Mouse (Mus musculus) E14TG2a.4 (cell line): Measurements from ENCODE around the gene Mrps36.
"Not testable (repeated sequence)": the region's sequence is repeated elsewhere in the genome, so short reads cannot be mapped to it uniquely, and the experiment has no call there.

Source experiments
- H3K27me3 ChIP-seq: 2 replicates; pipeline ENCODE4 v1.6.1; 2014; ENCODE audit warnings: low read length, control low read depth; ENCODE audit not compliant: insufficient read depth
- H3K36me3 ChIP-seq: 2 replicates; pipeline ENCODE4 v1.6.1; 2014; ENCODE audit warnings: low read length, control low read depth; ENCODE audit not compliant: insufficient read depth
- H3K4me1 ChIP-seq: replicated peaks from 2 replicates; pipeline ENCODE4 v1.6.1; 2014; ENCODE audit warnings: low read depth, low read length, control low read depth
- H3K4me3 ChIP-seq: replicated peaks from 2 replicates; pipeline ENCODE4 v1.5.1; 2014; ENCODE audit warnings: mild to moderate bottlenecking, low read length
- H3K9me3 ChIP-seq: 2 replicates; pipeline ENCODE4 v1.6.1; 2014; ENCODE audit warnings: low read length, control low read depth
- CTCF ChIP-seq: conservative IDR thresholded peaks from 2 replicates; pipeline ENCODE4 v1.5.1; 2014; ENCODE audit warnings: low read length
- NANOG ChIP-seq: IDR thresholded peaks from 2 replicates; pipeline ENCODE4 v1.6.1; 2014; ENCODE audit warnings: borderline replicate concordance, low read length, mixed read lengths
- POU5F1 ChIP-seq: IDR thresholded peaks from 2 replicates; pipeline ENCODE4 v1.6.1; 2014; ENCODE audit warnings: low read length, borderline replicate concordance

The Mrps36 gene

GRCm38 (mm10) chr13:100730153-100730860 is 14.2 kb downstream of the Mrps36 start:
- no peak for TF ChIP-seq NANOG
- Histone ChIP-seq H3K4me1 (peaks cover 40% of the 10 kb centered on the region), H3K4me3 (peak overlapping the region; percentile 99), H3K36me3 (peaks cover 40% of the 10 kb centered on the region), H3K27me3 (no peaks in the 10 kb centered on the region), H3K9me3 (no peaks in the 10 kb centered on the region)

- H3K4me1 ChIP-seq: peaks cover 58% of the 10 kb centered on the region
- H3K27me3 ChIP-seq: not testable (repeated sequence)
Measured at GRCm38 (mm10) chr13:100728530-100728929, 15.9 kb downstream of the Mrps36 start.

GRCm38 (mm10) chr13:100728086-100728485 is 16.4 kb downstream of the Mrps36 start:
- H3K9me3 ChIP-seq: no peaks in the 10 kb centered on the region
- H3K4me1 ChIP-seq: peaks cover 63% of the 10 kb centered on the region
- TF ChIP-seq NANOG (no peak), CTCF (no peak)
- H3K4me3 ChIP-seq: no peak overlapping the region
- no peaks in the 10 kb centered on the region for H3K27me3 ChIP-seq
- H3K36me3 ChIP-seq: peaks cover 35% of the 10 kb centered on the region

More at GRCm38 (mm10) chr13:100728530-100728929, 15.9 kb downstream of the Mrps36 start:
- peak overlapping the region; percentile 99 for H3K4me3 ChIP-seq
- not testable (repeated sequence) for H3K9me3 ChIP-seq
- peaks cover 35% of the 10 kb centered on the region for H3K36me3 ChIP-seq

GRCm38 (mm10) chr13:100725194-100725593 is 19.3 kb downstream of the Mrps36 start:
- TF ChIP-seq CTCF (no peak), POU5F1 (no peak)
- Histone ChIP-seq H3K36me3 (peaks cover 50% of the 10 kb centered on the region), H3K4me1 (peaks cover 88% of the 10 kb centered on the region), H3K27me3 (no peaks in the 10 kb centered on the region), H3K4me3 (peak overlapping the region; percentile 64), H3K9me3 (no peaks in the 10 kb centered on the region)

- Histone ChIP-seq H3K9me3 (no peaks in the 10 kb centered on the region), H3K36me3 (peaks cover 57% of the 10 kb centered on the region), H3K4me1 (peaks cover 85% of the 10 kb centered on the region), H3K4me3 (peak overlapping the region; percentile 64), H3K27me3 (no peaks in the 10 kb centered on the region)
- TF ChIP-seq NANOG (no peak), CTCF (no peak), POU5F1 (no peak)
Measured at GRCm38 (mm10) chr13:100724051-100724754, 20.3 kb downstream of the Mrps36 start.

- H3K4me3 ChIP-seq: peak overlapping the region; percentile 67
- TF ChIP-seq NANOG (no peak), CTCF (no peak), POU5F1 (no peak)
- H3K36me3 ChIP-seq: peaks cover 54% of the 10 kb centered on the region
- H3K9me3 ChIP-seq: no peaks in the 10 kb centered on the region
- H3K4me1 ChIP-seq: peaks cover 77% of the 10 kb centered on the region
- no peaks in the 10 kb centered on the region for H3K27me3 ChIP-seq
Measured at GRCm38 (mm10) chr13:100721656-100722055, 22.8 kb downstream of the Mrps36 start.

GRCm38 (mm10) chr13:100715467-100715866 is 29.0 kb downstream of the Mrps36 start:
- Histone ChIP-seq H3K9me3 (no peaks in the 10 kb centered on the region), H3K4me1 (peaks cover 21% of the 10 kb centered on the region), H3K4me3 (no peak overlapping the region), H3K27me3 (no peaks in the 10 kb centered on the region), H3K36me3 (peaks cover 93% of the 10 kb centered on the region)
- TF ChIP-seq CTCF (no peak), POU5F1 (no peak), NANOG (no peak)

GRCm38 (mm10) chr13:100706206-100706605 is 38.3 kb downstream of the Mrps36 start:
- Histone ChIP-seq H3K36me3 (peaks cover 97% of the 10 kb centered on the region), H3K4me3 (no peak overlapping the region), H3K27me3 (no peaks in the 10 kb centered on the region), H3K4me1 (no peaks in the 10 kb centered on the region), H3K9me3 (no peaks in the 10 kb centered on the region)
- no peak for TF ChIP-seq NANOG
- TF ChIP-seq CTCF: no peak
- no peak for TF ChIP-seq POU5F1

- Histone ChIP-seq H3K27me3 (no peaks in the 10 kb centered on the region), H3K4me3 (no peak overlapping the region), H3K9me3 (no peaks in the 10 kb centered on the region), H3K4me1 (no peaks in the 10 kb centered on the region), H3K36me3 (peaks cover 97% of the 10 kb centered on the region)
- no peak for TF ChIP-seq NANOG
- peak; percentile 20; the same call in 1 of the 2 replicates for TF ChIP-seq CTCF
- TF ChIP-seq POU5F1: no peak
Measured at GRCm38 (mm10) chr13:100703468-100703867, 41.0 kb downstream of the Mrps36 start.
